Mouse (Mus musculus): ENCODE data around the gene Lgmn. TPM values are rescaled to one million over a fixed set of nuclear protein-coding genes. Genes with fewer than 3 reads are reported as not detected.

Gene Lgmn
- polyA plus RNA-seq, 1 experiment from 2014 or later: 141 TPM

DNA sequence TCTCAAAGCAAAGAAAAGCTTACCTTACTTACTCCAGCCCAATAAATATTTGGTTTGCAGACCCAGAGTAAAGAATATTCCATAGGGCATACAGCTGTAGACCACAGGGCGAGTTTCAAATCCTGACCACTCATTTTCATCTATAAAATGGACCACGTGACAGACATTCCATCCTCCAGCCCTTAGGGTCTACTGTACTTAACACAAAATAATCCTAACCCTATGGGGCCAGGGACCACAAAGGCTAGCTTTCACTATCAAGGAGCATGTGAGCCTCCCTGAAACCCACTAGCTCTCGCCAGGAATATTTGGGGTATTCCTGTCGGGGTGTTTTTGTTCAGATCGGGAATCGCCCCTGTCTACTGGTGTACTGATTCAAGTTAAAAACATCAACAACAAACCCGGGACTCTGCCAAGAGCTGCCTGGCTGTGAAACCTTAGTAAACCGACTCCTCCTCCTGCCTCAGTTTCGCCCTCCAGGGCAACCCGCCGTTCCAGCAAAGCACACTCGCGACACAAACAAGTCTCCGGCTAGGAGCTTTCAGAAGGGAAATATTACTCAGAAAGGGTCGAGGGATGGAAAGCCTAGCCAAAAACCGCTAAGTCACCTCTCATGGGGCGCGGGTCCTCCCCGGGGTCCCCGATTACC, 506 bp downstream of the Lgmn start:
- ATAC-seq: peak; percentile 62
- Histone ChIP-seq H3K27ac (ENCODE audit: low read depth, low read length) (peak overlapping the region; percentile 87), H3K36me3 (ENCODE audit: control insufficient read depth, insufficient read depth, low read length) (no peaks in the 10 kb centered on the region), H3K4me2 (ENCODE audit: low read length) (peak overlapping the region; percentile 75), H3K9ac (ENCODE audit: low read depth, low read length) (peak overlapping the region; percentile 81), H3K9me3 (ENCODE audit: control insufficient read depth, low read length) (no peaks in the 10 kb centered on the region), H3K4me1 (ENCODE audit: control insufficient read depth, insufficient read depth, low read depth, low read length) (peaks cover 10% of the 10 kb centered on the region), H3K27me3 (replicated peaks; ENCODE audit: control insufficient read depth, insufficient read depth, low read length) (no peaks in the 10 kb centered on the region), H3K4me3 (ENCODE audit: low read length) (peak overlapping the region; percentile 78)
- WGBS: 2% methylated on average over 20 of the region's 20 CpGs

DNA sequence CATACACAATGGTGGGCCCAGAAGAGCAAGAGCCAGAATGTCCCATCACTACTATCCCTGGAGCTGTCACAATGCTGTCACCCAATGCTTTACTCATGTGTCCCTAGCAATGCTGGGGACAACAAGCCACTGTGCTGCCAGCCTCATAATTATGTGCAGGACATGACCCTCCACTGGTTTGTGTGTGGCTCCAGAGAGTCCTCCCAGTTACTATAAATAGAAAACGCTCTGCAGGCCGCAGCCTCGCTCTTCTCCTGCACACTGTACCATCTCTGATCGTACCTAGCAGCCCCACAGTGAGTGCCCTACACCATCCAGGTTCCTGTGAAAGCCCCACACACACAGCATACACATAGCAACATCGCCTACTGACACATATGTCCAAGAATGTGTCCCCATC, 1.7 kb downstream of the Lgmn start:
- no peak overlapping the region for H3K27ac ChIP-seq (ENCODE audit: low read depth, low read length)
- no peaks in the 10 kb centered on the region for H3K27me3 ChIP-seq (replicated peaks; ENCODE audit: control insufficient read depth, insufficient read depth, low read length)
- WGBS: 76% methylated on average over 5 of the region's 5 CpGs
- no peak overlapping the region for H3K4me3 ChIP-seq (ENCODE audit: low read length)
- peaks cover 10% of the 10 kb centered on the region for H3K4me1 ChIP-seq (ENCODE audit: control insufficient read depth, insufficient read depth, low read depth, low read length)
- no peaks in the 10 kb centered on the region for H3K36me3 ChIP-seq (ENCODE audit: control insufficient read depth, insufficient read depth, low read length)
- peak overlapping the region; percentile 75 for H3K4me2 ChIP-seq (ENCODE audit: low read length)
- H3K9me3 ChIP-seq (ENCODE audit: control insufficient read depth, low read length): no peaks in the 10 kb centered on the region
- ATAC-seq: no peak
- no peak overlapping the region; the same call in none of the 2 replicates for H3K9ac ChIP-seq (ENCODE audit: low read depth, low read length)

- H3K9me3 ChIP-seq (ENCODE audit: control insufficient read depth, low read length): no peaks in the 10 kb centered on the region
- peaks cover 10% of the 10 kb centered on the region for H3K4me1 ChIP-seq (ENCODE audit: control insufficient read depth, insufficient read depth, low read depth, low read length)
- no peak overlapping the region for H3K9ac ChIP-seq (ENCODE audit: low read depth, low read length)
- no peak for ATAC-seq
- H3K27me3 ChIP-seq (replicated peaks; ENCODE audit: control insufficient read depth, insufficient read depth, low read length): no peaks in the 10 kb centered on the region
- H3K4me3 ChIP-seq (ENCODE audit: low read length): no peak overlapping the region
- H3K4me2 ChIP-seq (ENCODE audit: low read length): no peak overlapping the region; the same call in 1 of the 2 replicates
- no peak overlapping the region for H3K27ac ChIP-seq (ENCODE audit: low read depth, low read length)
- WGBS: 71% methylated on average over 10 of the region's 10 CpGs
- H3K36me3 ChIP-seq (ENCODE audit: control insufficient read depth, insufficient read depth, low read length): no peaks in the 10 kb centered on the region
These were observed 2.6 kb downstream of the Lgmn start for GRCm38 (mm10) chr12:102436939-102437526.

DNA sequence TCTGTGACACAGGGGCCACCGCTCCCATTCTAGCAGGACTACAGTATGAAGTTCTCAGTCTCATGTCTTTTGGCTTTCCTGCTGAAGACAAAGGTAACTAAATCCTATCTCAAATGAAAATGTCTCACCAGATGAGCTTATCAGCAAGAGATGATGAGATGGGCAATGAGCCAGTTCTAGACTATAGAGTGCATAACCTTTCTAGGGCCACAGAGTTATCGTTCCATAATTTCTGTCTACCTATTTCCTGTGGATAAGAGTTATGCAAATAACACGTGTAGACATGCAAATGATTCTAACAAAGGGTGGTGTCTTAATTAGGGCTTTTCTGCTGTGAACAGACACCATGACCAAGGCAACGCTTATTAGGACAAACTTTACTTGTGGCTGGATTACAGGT, 5.5 kb downstream of the Lgmn start:
- Histone ChIP-seq H3K36me3 (ENCODE audit: control insufficient read depth, insufficient read depth, low read length) (no peaks in the 10 kb centered on the region), H3K4me2 (ENCODE audit: low read length) (no peak overlapping the region), H3K4me1 (ENCODE audit: control insufficient read depth, insufficient read depth, low read depth, low read length) (peaks cover 10% of the 10 kb centered on the region), H3K9me3 (ENCODE audit: control insufficient read depth, low read length) (no peaks in the 10 kb centered on the region), H3K27ac (ENCODE audit: low read depth, low read length) (no peak overlapping the region), H3K27me3 (replicated peaks; ENCODE audit: control insufficient read depth, insufficient read depth, low read length) (no peaks in the 10 kb centered on the region), H3K9ac (ENCODE audit: low read depth, low read length) (no peak overlapping the region), H3K4me3 (ENCODE audit: low read length) (no peak overlapping the region)
- ATAC-seq: no peak
- 90% methylated on average over 4 of the region's 4 CpGs for WGBS

GRCm38 (mm10) chr12:102432238-102432637, 7.4 kb downstream of the Lgmn start:
- no peaks in the 10 kb centered on the region for H3K36me3 ChIP-seq (ENCODE audit: control insufficient read depth, insufficient read depth, low read length)
- H3K4me3 ChIP-seq (ENCODE audit: low read length): no peak overlapping the region
- no peaks in the 10 kb centered on the region; the same call in 1 of the 2 replicates for H3K4me1 ChIP-seq (ENCODE audit: control insufficient read depth, insufficient read depth, low read depth, low read length)
- no peak overlapping the region for H3K27ac ChIP-seq (ENCODE audit: low read depth, low read length)
- H3K27me3 ChIP-seq (replicated peaks; ENCODE audit: control insufficient read depth, insufficient read depth, low read length): no peaks in the 10 kb centered on the region
- no peak overlapping the region for H3K9ac ChIP-seq (ENCODE audit: low read depth, low read length)
- H3K4me2 ChIP-seq (ENCODE audit: low read length): no peak overlapping the region
- WGBS: 88% methylated on average over 12 of the region's 12 CpGs
- no peak for ATAC-seq
- no peaks in the 10 kb centered on the region for H3K9me3 ChIP-seq (ENCODE audit: control insufficient read depth, low read length)

- WGBS: 88% methylated on average over 4 of the region's 4 CpGs
- no peak for ATAC-seq
- Histone ChIP-seq H3K4me1 (ENCODE audit: control insufficient read depth, insufficient read depth, low read depth, low read length) (no peaks in the 10 kb centered on the region), H3K4me2 (ENCODE audit: low read length) (no peak overlapping the region), H3K27me3 (replicated peaks; ENCODE audit: control insufficient read depth, insufficient read depth, low read length) (no peaks in the 10 kb centered on the region), H3K9ac (ENCODE audit: low read depth, low read length) (no peak overlapping the region), H3K36me3 (ENCODE audit: control insufficient read depth, insufficient read depth, low read length) (peaks cover 4% of the 10 kb centered on the region; the same call in 1 of the 2 replicates), H3K4me3 (ENCODE audit: low read length) (no peak overlapping the region), H3K9me3 (ENCODE audit: control insufficient read depth, low read length) (no peaks in the 10 kb centered on the region), H3K27ac (ENCODE audit: low read depth, low read length) (no peak overlapping the region)
These were observed 9.4 kb downstream of the Lgmn start for GRCm38 (mm10) chr12:102430228-102430627.

- no peaks in the 10 kb centered on the region for H3K4me1 ChIP-seq (ENCODE audit: control insufficient read depth, insufficient read depth, low read depth, low read length)
- no peak for ATAC-seq
- H3K4me3 ChIP-seq (ENCODE audit: low read length): no peak overlapping the region
- H3K27ac ChIP-seq (ENCODE audit: low read depth, low read length): no peak overlapping the region
- H3K9me3 ChIP-seq (ENCODE audit: control insufficient read depth, low read length): no peaks in the 10 kb centered on the region
- H3K4me2 ChIP-seq (ENCODE audit: low read length): no peak overlapping the region
- no peaks in the 10 kb centered on the region for H3K27me3 ChIP-seq (replicated peaks; ENCODE audit: control insufficient read depth, insufficient read depth, low read length)
- no peak overlapping the region for H3K9ac ChIP-seq (ENCODE audit: low read depth, low read length)
- WGBS: 99% methylated on average over 5 of the region's 5 CpGs
- peaks cover 4% of the 10 kb centered on the region; the same call in 1 of the 2 replicates for H3K36me3 ChIP-seq (ENCODE audit: control insufficient read depth, insufficient read depth, low read length)
These were observed 10.0 kb downstream of the Lgmn start for GRCm38 (mm10) chr12:102429656-102430055.

GRCm38 (mm10) chr12:102426285-102426684, 13.3 kb downstream of the Lgmn start:
- peaks cover 12% of the 10 kb centered on the region for H3K36me3 ChIP-seq (ENCODE audit: control insufficient read depth, insufficient read depth, low read length)
- no peak overlapping the region for H3K9ac ChIP-seq (ENCODE audit: low read depth, low read length)
- no peak overlapping the region for H3K4me2 ChIP-seq (ENCODE audit: low read length)
- H3K9me3 ChIP-seq (ENCODE audit: control insufficient read depth, low read length): no peaks in the 10 kb centered on the region
- no peak for ATAC-seq
- no peaks in the 10 kb centered on the region for H3K27me3 ChIP-seq (replicated peaks; ENCODE audit: control insufficient read depth, insufficient read depth, low read length)
- H3K27ac ChIP-seq (ENCODE audit: low read depth, low read length): no peak overlapping the region
- 98% methylated on average over 7 of the region's 7 CpGs for WGBS
- H3K4me3 ChIP-seq (ENCODE audit: low read length): no peak overlapping the region
- H3K4me1 ChIP-seq (ENCODE audit: control insufficient read depth, insufficient read depth, low read depth, low read length): no peaks in the 10 kb centered on the region

DNA sequence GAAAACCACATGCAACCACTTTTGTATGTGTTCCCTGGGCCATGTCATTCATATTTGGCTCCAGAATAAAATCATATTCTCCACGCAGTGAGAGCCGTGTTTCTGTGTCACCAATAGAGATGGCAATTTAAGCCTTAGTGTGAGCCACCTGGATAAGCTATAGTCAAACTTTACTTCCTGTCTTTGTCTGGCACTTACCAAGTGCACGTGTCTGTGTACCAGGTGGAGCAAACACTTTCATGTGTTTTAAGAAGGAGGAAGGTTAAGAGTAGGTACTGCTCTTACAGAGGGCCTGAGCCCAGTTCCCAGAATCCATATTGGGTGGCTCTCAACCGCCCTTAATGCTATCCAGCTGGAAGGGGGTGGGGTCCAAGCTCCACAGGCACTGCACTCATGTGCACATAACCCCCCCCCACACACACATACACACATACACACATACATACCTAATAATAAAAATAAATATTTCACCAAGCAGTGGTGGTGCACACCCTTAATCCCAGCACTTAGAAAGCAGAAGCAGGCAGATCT, 14.5 kb downstream of the Lgmn start:
- Histone ChIP-seq H3K4me2 (ENCODE audit: low read length) (no peak overlapping the region), H3K27ac (ENCODE audit: low read depth, low read length) (no peak overlapping the region), H3K36me3 (ENCODE audit: control insufficient read depth, insufficient read depth, low read length) (peaks cover 12% of the 10 kb centered on the region), H3K4me3 (ENCODE audit: low read length) (no peak overlapping the region), H3K4me1 (ENCODE audit: control insufficient read depth, insufficient read depth, low read depth, low read length) (no peaks in the 10 kb centered on the region), H3K9me3 (ENCODE audit: control insufficient read depth, low read length) (no peaks in the 10 kb centered on the region), H3K9ac (ENCODE audit: low read depth, low read length) (no peak overlapping the region), H3K27me3 (replicated peaks; ENCODE audit: control insufficient read depth, insufficient read depth, low read length) (no peaks in the 10 kb centered on the region)
- WGBS: 86% methylated on average over 4 of the region's 4 CpGs
- 0 out of 2 replicates have a peak, but pooled peaks have one; percentile 27 for ATAC-seq
